Mouse (Mus musculus): Measurements from ENCODE around the gene Dand5. TPM values are rescaled to one million over a fixed set of nuclear protein-coding genes. Genes with fewer than 3 reads are reported as not detected.

Dand5 gene
- polyA plus RNA-seq, 1 experiment from 2014 or later = 2.5 TPM

- Histone ChIP-seq H3K4me3 (ENCODE audit: low read depth, low read length) (no peak overlapping the region), H3K27ac (ENCODE audit: low read depth) (no peak overlapping the region), H3K9me3 (ENCODE audit: low read length) (no peaks in the 10 kb centered on the region), H3K4me2 (ENCODE audit: low read depth, low read length) (peak overlapping the region; percentile 23; the same call in 1 of the 2 replicates), H3K9ac (replicated peaks) (no peak overlapping the region), H3K4me1 (ENCODE audit: insufficient read depth) (peaks cover 15% of the 10 kb centered on the region), H3K36me3 (replicated peaks; ENCODE audit: insufficient read depth, low read length) (no peaks in the 10 kb centered on the region), H3K27me3 (ENCODE audit: insufficient read depth, low read length) (peaks cover 14% of the 10 kb centered on the region)
- TF ChIP-seq CTCF (IDR thresholded peaks at IDR 0.05; ENCODE audit: low read depth) (no peak), EP300 (IDR thresholded peaks at IDR 0.05; ENCODE audit: low read depth) (no peak)
- DNase-seq (no peak), ATAC-seq (peak; percentile 1; the same call in 1 of the 2 replicates)
- WGBS (ENCODE audit: insufficient replicate concordance) = 43% methylated on average over 18 of the region's 19 CpGs
Observed at GRCm38 (mm10) chr8:84814555-84815441, 7.8 kb downstream of the Dand5 start.

GRCm38 (mm10) chr8:84814240-84814554, 8.4 kb downstream of the Dand5 start:
- H3K4me1 ChIP-seq (ENCODE audit: insufficient read depth) = peaks cover 15% of the 10 kb centered on the region
- TF ChIP-seq CTCF (IDR thresholded peaks at IDR 0.05; ENCODE audit: low read depth) (no peak), EP300 (IDR thresholded peaks at IDR 0.05; ENCODE audit: low read depth) (no peak)
- 92% methylated on average over 11 of the region's 11 CpGs for WGBS (ENCODE audit: insufficient replicate concordance)
- H3K36me3 ChIP-seq (replicated peaks; ENCODE audit: insufficient read depth, low read length) = no peaks in the 10 kb centered on the region
- no peak overlapping the region for H3K27ac ChIP-seq (ENCODE audit: low read depth)
- no peak overlapping the region for H3K4me3 ChIP-seq (ENCODE audit: low read depth, low read length)
- H3K4me2 ChIP-seq (ENCODE audit: low read depth, low read length) = no peak overlapping the region
- DNase-seq (no peak), ATAC-seq (no peak)
- no peaks in the 10 kb centered on the region for H3K9me3 ChIP-seq (ENCODE audit: low read length)
- H3K9ac ChIP-seq (replicated peaks) = no peak overlapping the region
- peaks cover 14% of the 10 kb centered on the region for H3K27me3 ChIP-seq (ENCODE audit: insufficient read depth, low read length)

GRCm38 (mm10) chr8:84813830-84814229, 8.8 kb downstream of the Dand5 start:
- no peak overlapping the region for H3K4me2 ChIP-seq (ENCODE audit: low read depth, low read length)
- no peak for DNase-seq
- H3K4me3 ChIP-seq (ENCODE audit: low read depth, low read length) = no peak overlapping the region
- ATAC-seq = no peak
- H3K9ac ChIP-seq (replicated peaks) = no peak overlapping the region
- 57% methylated on average over 3 of the region's 3 CpGs for WGBS (ENCODE audit: insufficient replicate concordance)
- no peak for TF ChIP-seq EP300 (IDR thresholded peaks at IDR 0.05; ENCODE audit: low read depth)
- TF ChIP-seq CTCF (IDR thresholded peaks at IDR 0.05; ENCODE audit: low read depth) = no peak
- H3K9me3 ChIP-seq (ENCODE audit: low read length) = no peaks in the 10 kb centered on the region
- peaks cover 14% of the 10 kb centered on the region for H3K27me3 ChIP-seq (ENCODE audit: insufficient read depth, low read length)
- H3K36me3 ChIP-seq (replicated peaks; ENCODE audit: insufficient read depth, low read length) = no peaks in the 10 kb centered on the region
- H3K4me1 ChIP-seq (ENCODE audit: insufficient read depth) = peaks cover 15% of the 10 kb centered on the region
- no peak overlapping the region for H3K27ac ChIP-seq (ENCODE audit: low read depth)

DNA sequence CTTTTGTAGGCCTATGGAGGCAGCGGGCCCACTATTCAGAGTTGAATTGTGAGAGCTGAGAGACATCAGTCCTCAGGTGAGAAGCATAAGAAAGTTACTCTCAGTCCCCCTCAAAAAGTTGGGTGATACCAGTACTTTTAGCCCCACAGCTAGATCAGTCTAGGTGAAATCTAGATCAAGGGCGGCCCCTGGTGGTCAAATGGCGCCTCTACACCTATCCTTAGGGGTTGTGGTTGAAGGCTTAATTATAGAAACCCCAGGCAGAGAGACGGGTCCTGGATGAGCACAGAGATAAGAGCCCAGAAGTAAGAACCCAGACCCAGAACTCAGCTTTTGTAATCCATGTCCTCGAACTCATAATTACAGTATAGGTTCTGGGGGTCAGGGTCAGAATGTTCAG, 9.6 kb downstream of the Dand5 start:
- Histone ChIP-seq H3K4me3 (ENCODE audit: low read depth, low read length) (no peak overlapping the region), H3K9me3 (ENCODE audit: low read length) (no peaks in the 10 kb centered on the region), H3K27ac (ENCODE audit: low read depth) (no peak overlapping the region), H3K9ac (replicated peaks) (no peak overlapping the region), H3K27me3 (ENCODE audit: insufficient read depth, low read length) (peaks cover 14% of the 10 kb centered on the region), H3K4me1 (ENCODE audit: insufficient read depth) (peaks cover 15% of the 10 kb centered on the region), H3K4me2 (ENCODE audit: low read depth, low read length) (no peak overlapping the region), H3K36me3 (replicated peaks; ENCODE audit: insufficient read depth, low read length) (no peaks in the 10 kb centered on the region)
- no peak for TF ChIP-seq EP300 (IDR thresholded peaks at IDR 0.05; ENCODE audit: low read depth)
- peak; percentile 94 for TF ChIP-seq CTCF (IDR thresholded peaks at IDR 0.05; ENCODE audit: low read depth)
- 2% methylated on average over 5 of the region's 5 CpGs for WGBS (ENCODE audit: insufficient replicate concordance)
- DNase-seq = peak; percentile 88
- ATAC-seq = no peak

GRCm38 (mm10) chr8:84811303-84811702, 11.3 kb downstream of the Dand5 start:
- DNase-seq = no peak
- H3K27ac ChIP-seq (ENCODE audit: low read depth) = no peak overlapping the region
- H3K9me3 ChIP-seq (ENCODE audit: low read length) = no peaks in the 10 kb centered on the region
- peak overlapping the region; percentile 38 for H3K4me3 ChIP-seq (ENCODE audit: low read depth, low read length)
- WGBS (ENCODE audit: insufficient replicate concordance) = 37% methylated on average over 10 of the region's 10 CpGs
- TF ChIP-seq EP300 (IDR thresholded peaks at IDR 0.05; ENCODE audit: low read depth) = no peak
- TF ChIP-seq CTCF (IDR thresholded peaks at IDR 0.05; ENCODE audit: low read depth) = no peak
- H3K36me3 ChIP-seq (replicated peaks; ENCODE audit: insufficient read depth, low read length) = no peaks in the 10 kb centered on the region
- H3K4me2 ChIP-seq (ENCODE audit: low read depth, low read length) = peak overlapping the region; percentile 68
- ATAC-seq = no peak
- no peak overlapping the region for H3K9ac ChIP-seq (replicated peaks)
- H3K4me1 ChIP-seq (ENCODE audit: insufficient read depth) = peaks cover 15% of the 10 kb centered on the region
- H3K27me3 ChIP-seq (ENCODE audit: insufficient read depth, low read length) = peaks cover 14% of the 10 kb centered on the region

DNA sequence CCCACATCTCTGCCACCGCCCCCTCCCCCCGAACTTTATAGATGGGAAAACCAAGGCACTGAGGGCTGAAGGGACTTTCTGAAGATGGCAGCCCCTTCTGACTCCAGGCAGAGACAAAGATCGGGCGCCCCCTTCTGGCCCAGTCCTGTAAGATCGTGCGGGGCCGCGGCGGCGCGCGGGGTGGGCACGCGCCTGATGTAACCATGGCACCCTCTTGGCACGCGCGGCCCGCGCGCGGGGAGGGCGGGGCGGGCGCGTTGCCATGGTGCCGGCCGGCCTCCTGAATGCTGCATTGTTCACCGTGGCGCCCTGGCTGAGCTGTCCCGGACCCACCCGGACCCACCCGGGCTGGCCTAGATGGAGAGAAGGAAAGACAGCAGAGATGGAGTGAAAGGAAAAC, 11.7 kb downstream of the Dand5 start:
- H3K9ac ChIP-seq (replicated peaks) = no peak overlapping the region
- ATAC-seq = peak; percentile 67
- peaks cover 14% of the 10 kb centered on the region for H3K27me3 ChIP-seq (ENCODE audit: insufficient read depth, low read length)
- DNase-seq = peak; percentile 94
- H3K9me3 ChIP-seq (ENCODE audit: low read length) = no peaks in the 10 kb centered on the region
- peaks cover 15% of the 10 kb centered on the region for H3K4me1 ChIP-seq (ENCODE audit: insufficient read depth)
- TF ChIP-seq CTCF (IDR thresholded peaks at IDR 0.05; ENCODE audit: low read depth) (peak; percentile 88), EP300 (IDR thresholded peaks at IDR 0.05; ENCODE audit: low read depth) (no peak)
- WGBS (ENCODE audit: insufficient replicate concordance) = under 1% methylated on average over 23 of the region's 32 CpGs
- no peaks in the 10 kb centered on the region for H3K36me3 ChIP-seq (replicated peaks; ENCODE audit: insufficient read depth, low read length)
- no peak overlapping the region for H3K27ac ChIP-seq (ENCODE audit: low read depth)
- H3K4me3 ChIP-seq (ENCODE audit: low read depth, low read length) = peak overlapping the region; percentile 38
- peak overlapping the region; percentile 68 for H3K4me2 ChIP-seq (ENCODE audit: low read depth, low read length)
